Mouse (Mus musculus): ENCODE data around the gene Zfp965. TPM values are rescaled to one million over a fixed set of nuclear protein-coding genes. Genes with fewer than 3 reads are reported as not detected.
"Not testable (repeated sequence)": the region's sequence is repeated elsewhere in the genome, so short reads cannot be mapped to it uniquely, and the experiment has no call there.

Gene Zfp965
- polyA plus RNA-seq (2014; fragmentation: Nextera tagmentation; extraction: Ambion mirVana) = 6.7 and 8.2 TPM in 2 replicates

DNA sequence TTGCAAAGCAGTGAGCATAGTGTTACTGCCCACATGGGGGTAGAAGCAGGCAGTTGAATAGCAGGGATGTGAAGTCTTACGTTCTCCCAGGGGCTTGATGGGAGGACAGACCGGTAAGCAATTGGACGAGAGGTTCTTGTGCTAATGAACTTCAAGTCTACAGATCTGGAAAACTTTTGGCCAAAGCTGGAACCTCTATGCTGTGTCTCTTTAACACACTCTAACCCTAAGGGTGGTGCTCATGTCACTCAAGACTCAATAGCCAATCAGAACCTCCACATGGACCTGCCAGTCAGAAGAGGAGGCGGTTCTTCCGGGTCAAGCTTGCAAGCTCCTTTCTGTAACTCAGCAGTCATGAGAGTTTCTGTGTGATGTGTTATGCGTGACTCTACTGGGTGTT is at the start of gene Zfp965:
Zfp965 (plus strand) TSS at position 301 of the 400 bp plus-strand sequence.
- not testable (repeated sequence) for ATAC-seq (ENCODE audit: insufficient read depth, low FRiP score, low TSS enrichment); H3K9ac ChIP-seq (ENCODE audit: low read length); H3K4me3 ChIP-seq (ENCODE audit: low read depth, low read length); H3K9me3 ChIP-seq (ENCODE audit: control insufficient read depth, low read length); H3K36me3 ChIP-seq (ENCODE audit: control insufficient read depth, insufficient read depth, low read length); H3K27me3 ChIP-seq (ENCODE audit: control insufficient read depth, insufficient read depth, low read length); H3K4me2 ChIP-seq (ENCODE audit: low read depth); DNase-seq (ENCODE audit: low spot score); H3K27ac ChIP-seq (ENCODE audit: low read depth, low read length); H3K4me1 ChIP-seq (ENCODE audit: control insufficient read depth, insufficient read depth, low read length)
- no CpG with 5 or more reads among the region's 6 CpGs for WGBS

DNA sequence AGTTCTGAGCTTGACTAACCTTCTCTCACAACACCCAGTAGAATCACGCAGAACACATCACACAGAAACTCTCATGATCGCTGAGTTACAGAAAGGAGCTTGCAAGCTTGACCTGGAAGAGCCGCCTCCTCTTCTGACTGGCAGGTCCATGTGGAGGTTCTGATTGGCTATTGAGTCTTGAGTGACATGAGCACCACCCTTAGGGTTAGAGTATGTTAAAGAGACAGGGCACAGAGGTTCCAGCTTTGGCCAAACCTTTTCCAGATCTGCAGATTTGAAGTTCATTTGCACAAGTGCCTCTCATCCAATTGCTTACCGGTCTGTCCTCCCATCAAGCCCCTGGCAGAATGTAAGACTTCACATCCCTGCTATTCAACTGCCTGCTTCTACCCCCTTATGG is 34.1 kb upstream of the Zfp965 start, which contains the start of gene Gm4724:
Gm4724 (minus strand) TSS at position 101 of the 400 bp plus-strand sequence.
- not testable (repeated sequence) for ATAC-seq (ENCODE audit: insufficient read depth, low FRiP score, low TSS enrichment); H3K27me3 ChIP-seq (ENCODE audit: control insufficient read depth, insufficient read depth, low read length); H3K9ac ChIP-seq (ENCODE audit: low read length); H3K36me3 ChIP-seq (ENCODE audit: control insufficient read depth, insufficient read depth, low read length); H3K4me2 ChIP-seq (ENCODE audit: low read depth); H3K27ac ChIP-seq (ENCODE audit: low read depth, low read length); DNase-seq (ENCODE audit: low spot score); H3K4me1 ChIP-seq (ENCODE audit: control insufficient read depth, insufficient read depth, low read length); H3K9me3 ChIP-seq (ENCODE audit: control insufficient read depth, low read length); H3K4me3 ChIP-seq (ENCODE audit: low read depth, low read length)
- no CpG with 5 or more reads among the region's 4 CpGs for WGBS

Other genes starting within 250 kb of the Zfp965 start
- gene Gm14440, start 194.9 kb upstream of the Zfp965 start, polyA plus RNA-seq (2014; fragmentation: Nextera tagmentation; extraction: Ambion mirVana) = 0.52 TPM in 1 of 2 replicates, not detected in the other
- gene Gm4631, start 131.8 kb upstream of the Zfp965 start, polyA plus RNA-seq (2014; fragmentation: Nextera tagmentation; extraction: Ambion mirVana) = 18.4 and 19.3 TPM in 2 replicates
- gene Zfp968, start 97.5 kb upstream of the Zfp965 start, polyA plus RNA-seq (2014; fragmentation: Nextera tagmentation; extraction: Ambion mirVana) = 4.2 and 5.6 TPM in 2 replicates
- 21.1 and 28.3 TPM in 2 replicates for gene Gm4724, start 34.2 kb upstream of the Zfp965 start, polyA plus RNA-seq (2014; fragmentation: Nextera tagmentation; extraction: Ambion mirVana)
- gene Gm11007, start 174.0 kb downstream of the Zfp965 start, polyA plus RNA-seq (2014; fragmentation: Nextera tagmentation; extraction: Ambion mirVana) = not detected in 2 replicates
- 10.8 and 11.7 TPM in 2 replicates for gene Zfp969, start 233.7 kb downstream of the Zfp965 start, polyA plus RNA-seq (2014; fragmentation: Nextera tagmentation; extraction: Ambion mirVana)